Mouse (Mus musculus): ENCODE measurements at regions not wholly inside any gene's neighbourhood (a gene's known extent, or its start where the extent isn't known, plus 50 kb on each side); places are given as distances from the start of the nearest gene placed in this dataset.
A peak's percentile ranks its signal among the peaks of the same experiment; 100 is the strongest.

DNA sequence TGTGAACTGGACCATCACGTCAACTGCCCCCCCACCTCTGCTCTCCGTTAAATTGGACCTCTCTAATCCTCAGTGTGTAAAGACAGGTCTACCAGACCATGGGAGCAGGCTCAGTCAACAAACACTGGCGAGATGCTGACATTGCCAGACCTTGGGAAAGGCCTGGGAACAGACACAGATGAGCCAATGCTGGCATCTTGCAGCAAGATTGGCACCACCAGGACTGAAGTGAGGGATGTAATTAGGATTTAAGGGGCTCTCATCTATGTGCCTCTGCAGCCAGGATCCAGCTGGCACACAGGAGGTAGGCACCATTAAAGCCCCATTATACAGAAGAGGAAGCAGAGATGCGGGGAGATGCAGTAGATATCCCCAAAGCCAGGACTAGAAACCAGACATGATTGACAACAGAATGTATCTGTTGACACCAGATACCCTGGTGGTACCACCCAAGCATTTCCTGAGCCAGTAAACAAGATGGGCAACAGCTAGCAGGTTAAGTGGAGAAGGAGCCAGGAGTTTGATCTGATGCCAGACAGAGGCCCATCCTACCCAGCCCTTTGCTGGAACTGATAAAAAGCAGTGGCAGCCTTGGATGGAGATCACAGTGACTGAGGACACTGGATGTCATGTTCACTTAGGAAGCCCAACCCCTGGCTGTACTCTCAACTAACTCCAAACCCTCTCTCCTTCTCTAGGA, 59.7 kb upstream of the Cplx2 start:
- Histone ChIP-seq H3K9ac (replicated peaks; ENCODE audit: low read depth, low read length) (no peak overlapping the region), H3K4me3 (ENCODE audit: low read depth, low read length) (no peak overlapping the region), H3K27ac (ENCODE audit: low read length) (no peak overlapping the region), H3K4me2 (replicated peaks; ENCODE audit: low read depth, low read length) (no peak overlapping the region), H3K36me3 (ENCODE audit: control insufficient read depth, insufficient read depth, low read length) (no peaks in the 10 kb centered on the region), H3K27me3 (ENCODE audit: control insufficient read depth, insufficient read depth, low read length) (no peaks in the 10 kb centered on the region), H3K4me1 (ENCODE audit: control insufficient read depth, insufficient read depth, low read length) (peaks cover 11% of the 10 kb centered on the region; the same call in 1 of the 2 replicates), H3K9me3 (ENCODE audit: control insufficient read depth, low read depth, low read length) (no peaks in the 10 kb centered on the region)
- 82% methylated on average over 4 of the region's 4 CpGs for WGBS
- ATAC-seq (ENCODE audit: insufficient number of reproducible peaks, insufficient read depth, low FRiP score, low read depth) = no peak

DNA sequence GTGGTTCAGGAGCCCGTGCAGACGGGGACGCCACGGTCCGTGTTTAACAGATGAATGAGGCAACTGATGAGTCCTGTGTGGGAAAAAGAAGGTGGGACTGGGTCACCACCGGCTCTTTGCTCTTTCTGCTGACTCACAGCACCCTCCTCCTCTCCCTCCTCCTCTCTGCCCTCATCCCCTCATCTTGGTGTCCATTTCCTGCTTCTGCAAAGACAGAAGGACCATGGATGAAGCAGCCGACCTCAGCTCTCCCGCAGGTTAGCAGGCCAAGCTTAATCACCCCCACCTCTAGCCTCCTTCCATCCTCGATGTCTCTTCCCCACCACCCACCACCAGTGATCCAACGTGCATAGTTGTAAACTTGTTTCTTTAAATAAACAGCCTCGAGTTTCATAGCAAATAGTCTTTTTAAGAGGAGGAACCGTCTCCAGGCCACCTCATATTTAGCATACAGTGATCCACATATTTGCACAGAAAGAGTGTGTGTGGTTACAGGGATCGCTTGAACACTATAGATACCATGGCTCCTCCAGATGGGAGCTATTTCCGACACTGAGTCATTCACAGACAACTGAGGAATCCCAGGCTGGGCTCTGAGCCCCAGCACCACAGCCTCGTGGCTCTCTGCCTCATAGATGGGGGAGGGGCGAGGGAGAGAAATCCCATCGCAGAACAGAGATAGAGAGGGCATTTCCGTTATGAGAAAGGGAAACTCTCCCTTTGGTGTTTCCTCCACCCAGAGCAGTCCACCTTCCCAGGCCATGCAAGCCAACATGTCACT, 58.6 kb upstream of the Cplx2 start:
- H3K4me1 ChIP-seq (ENCODE audit: control insufficient read depth, insufficient read depth, low read length) = peaks cover 11% of the 10 kb centered on the region; the same call in 1 of the 2 replicates
- H3K4me2 ChIP-seq (replicated peaks; ENCODE audit: low read depth, low read length) = no peak overlapping the region
- peak overlapping the region; percentile 62; the same call in 1 of the 2 replicates for H3K27ac ChIP-seq (ENCODE audit: low read length)
- no peak overlapping the region for H3K9ac ChIP-seq (replicated peaks; ENCODE audit: low read depth, low read length)
- no peaks in the 10 kb centered on the region for H3K36me3 ChIP-seq (ENCODE audit: control insufficient read depth, insufficient read depth, low read length)
- 48% methylated on average over 18 of the region's 18 CpGs for WGBS
- no peaks in the 10 kb centered on the region for H3K27me3 ChIP-seq (ENCODE audit: control insufficient read depth, insufficient read depth, low read length)
- ATAC-seq (ENCODE audit: insufficient number of reproducible peaks, insufficient read depth, low FRiP score, low read depth) = peak; percentile 68; the same call in 1 of the 2 replicates
- no peaks in the 10 kb centered on the region for H3K9me3 ChIP-seq (ENCODE audit: control insufficient read depth, low read depth, low read length)
- H3K4me3 ChIP-seq (ENCODE audit: low read depth, low read length) = no peak overlapping the region

DNA sequence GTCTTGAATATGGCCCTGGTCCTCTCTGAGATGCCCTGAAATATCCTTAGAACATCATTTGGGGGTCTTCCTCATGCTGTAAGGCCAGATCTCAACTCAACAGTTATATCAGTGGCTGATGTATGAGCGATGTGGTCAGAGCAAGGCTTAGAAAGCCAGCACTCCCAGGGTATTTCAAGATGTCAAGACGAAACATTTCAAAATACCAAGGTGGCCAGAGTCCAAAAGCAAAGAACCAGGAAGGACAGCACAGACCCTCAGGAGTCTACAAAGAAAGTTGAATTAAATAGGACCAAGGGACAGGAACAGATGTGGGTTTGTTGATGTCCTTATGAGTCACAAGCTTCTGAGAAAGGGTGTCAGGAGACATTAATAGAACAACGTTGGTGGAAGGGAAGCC, 55.8 kb upstream of the Cplx2 start:
- ATAC-seq (ENCODE audit: insufficient number of reproducible peaks, insufficient read depth, low FRiP score, low read depth) = no peak
- no peak overlapping the region for H3K27ac ChIP-seq (ENCODE audit: low read length)
- 90% methylated on average over 3 of the region's 3 CpGs for WGBS
- H3K4me3 ChIP-seq (ENCODE audit: low read depth, low read length) = no peak overlapping the region
- no peaks in the 10 kb centered on the region for H3K36me3 ChIP-seq (ENCODE audit: control insufficient read depth, insufficient read depth, low read length)
- H3K27me3 ChIP-seq (ENCODE audit: control insufficient read depth, insufficient read depth, low read length) = no peaks in the 10 kb centered on the region
- H3K9ac ChIP-seq (replicated peaks; ENCODE audit: low read depth, low read length) = no peak overlapping the region
- H3K9me3 ChIP-seq (ENCODE audit: control insufficient read depth, low read depth, low read length) = no peaks in the 10 kb centered on the region
- no peak overlapping the region for H3K4me2 ChIP-seq (replicated peaks; ENCODE audit: low read depth, low read length)
- H3K4me1 ChIP-seq (ENCODE audit: control insufficient read depth, insufficient read depth, low read length) = peaks cover 8% of the 10 kb centered on the region; the same call in 1 of the 2 replicates

- Histone ChIP-seq H3K4me1 (ENCODE audit: control insufficient read depth, insufficient read depth, low read length) (peaks cover 8% of the 10 kb centered on the region; the same call in 1 of the 2 replicates), H3K4me3 (ENCODE audit: low read depth, low read length) (no peak overlapping the region), H3K27me3 (ENCODE audit: control insufficient read depth, insufficient read depth, low read length) (no peaks in the 10 kb centered on the region), H3K9ac (replicated peaks; ENCODE audit: low read depth, low read length) (no peak overlapping the region), H3K9me3 (ENCODE audit: control insufficient read depth, low read depth, low read length) (no peaks in the 10 kb centered on the region), H3K4me2 (replicated peaks; ENCODE audit: low read depth, low read length) (no peak overlapping the region), H3K27ac (ENCODE audit: low read length) (no peak overlapping the region), H3K36me3 (ENCODE audit: control insufficient read depth, insufficient read depth, low read length) (no peaks in the 10 kb centered on the region)
- ATAC-seq (ENCODE audit: insufficient number of reproducible peaks, insufficient read depth, low FRiP score, low read depth) = no peak
- WGBS = 87% methylated on average over 6 of the region's 6 CpGs
These were observed 54.2 kb upstream of the Cplx2 start for GRCm38 (mm10) chr13:54316907-54317306.

DNA sequence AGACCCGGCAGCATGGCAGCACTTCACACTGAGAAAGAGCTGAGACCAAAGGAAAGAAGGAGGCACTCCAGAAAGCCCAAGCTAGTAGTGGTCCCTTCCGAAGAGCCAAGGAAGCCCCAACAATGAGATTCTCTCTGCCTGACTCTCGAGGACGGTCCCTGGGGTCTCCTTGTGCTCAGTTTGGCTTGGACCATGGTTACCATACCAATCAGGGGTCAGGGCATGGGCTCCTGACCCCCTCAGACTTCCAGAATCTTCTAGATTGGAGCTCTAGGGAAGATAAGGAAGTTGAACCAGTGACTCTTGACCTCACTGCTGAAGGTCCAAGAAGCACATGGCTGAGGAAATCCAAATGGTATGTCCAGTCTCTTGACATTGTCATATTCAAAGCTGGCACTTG, 53.0 kb upstream of the Cplx2 start:
- Histone ChIP-seq H3K9me3 (ENCODE audit: control insufficient read depth, low read depth, low read length) (no peaks in the 10 kb centered on the region), H3K27me3 (ENCODE audit: control insufficient read depth, insufficient read depth, low read length) (no peaks in the 10 kb centered on the region), H3K36me3 (ENCODE audit: control insufficient read depth, insufficient read depth, low read length) (no peaks in the 10 kb centered on the region), H3K9ac (replicated peaks; ENCODE audit: low read depth, low read length) (no peak overlapping the region), H3K4me3 (ENCODE audit: low read depth, low read length) (no peak overlapping the region), H3K27ac (ENCODE audit: low read length) (no peak overlapping the region), H3K4me2 (replicated peaks; ENCODE audit: low read depth, low read length) (no peak overlapping the region), H3K4me1 (ENCODE audit: control insufficient read depth, insufficient read depth, low read length) (no peaks in the 10 kb centered on the region; the same call in 1 of the 2 replicates)
- WGBS = 83% methylated on average over 4 of the region's 4 CpGs
- ATAC-seq (ENCODE audit: insufficient number of reproducible peaks, insufficient read depth, low FRiP score, low read depth) = no peak

- no peak for ATAC-seq (ENCODE audit: insufficient number of reproducible peaks, insufficient read depth, low FRiP score, low read depth)
- Histone ChIP-seq H3K9me3 (ENCODE audit: control insufficient read depth, low read depth, low read length) (no peaks in the 10 kb centered on the region), H3K9ac (replicated peaks; ENCODE audit: low read depth, low read length) (no peak overlapping the region), H3K4me2 (replicated peaks; ENCODE audit: low read depth, low read length) (no peak overlapping the region), H3K36me3 (ENCODE audit: control insufficient read depth, insufficient read depth, low read length) (no peaks in the 10 kb centered on the region), H3K4me3 (ENCODE audit: low read depth, low read length) (no peak overlapping the region), H3K27me3 (ENCODE audit: control insufficient read depth, insufficient read depth, low read length) (no peaks in the 10 kb centered on the region), H3K27ac (ENCODE audit: low read length) (no peak overlapping the region), H3K4me1 (ENCODE audit: control insufficient read depth, insufficient read depth, low read length) (no peaks in the 10 kb centered on the region; the same call in 1 of the 2 replicates)
- 77% methylated on average over 5 of the region's 5 CpGs for WGBS
These were observed 52.5 kb upstream of the Cplx2 start for GRCm38 (mm10) chr13:54318601-54319000.

DNA sequence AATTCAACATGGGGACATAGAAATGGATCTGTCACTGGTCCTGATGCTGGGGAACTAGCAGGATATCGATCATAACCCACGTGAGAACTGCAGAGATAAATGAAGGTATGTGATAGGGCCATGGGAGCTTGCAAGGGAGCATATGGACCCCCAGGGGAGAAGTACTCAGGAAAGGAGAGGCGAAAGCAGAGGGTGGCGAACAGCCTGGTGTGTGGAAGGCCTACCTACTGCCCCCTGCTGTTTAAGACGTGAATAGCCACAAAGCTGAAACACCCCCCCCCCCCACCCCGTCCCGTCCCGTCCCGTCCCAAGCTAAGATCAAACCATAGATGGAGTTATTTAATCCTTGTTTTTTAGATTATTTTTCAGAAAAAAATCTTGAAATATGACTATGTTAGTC, 50.9 kb upstream of the Cplx2 start:
- no peak overlapping the region for H3K9ac ChIP-seq (replicated peaks; ENCODE audit: low read depth, low read length)
- H3K4me1 ChIP-seq (ENCODE audit: control insufficient read depth, insufficient read depth, low read length) = no peaks in the 10 kb centered on the region
- WGBS = 55% methylated on average over 9 of the region's 9 CpGs
- no peak for ATAC-seq (ENCODE audit: insufficient number of reproducible peaks, insufficient read depth, low FRiP score, low read depth)
- no peaks in the 10 kb centered on the region for H3K9me3 ChIP-seq (ENCODE audit: control insufficient read depth, low read depth, low read length)
- H3K27me3 ChIP-seq (ENCODE audit: control insufficient read depth, insufficient read depth, low read length) = no peaks in the 10 kb centered on the region
- no peak overlapping the region for H3K27ac ChIP-seq (ENCODE audit: low read length)
- no peaks in the 10 kb centered on the region for H3K36me3 ChIP-seq (ENCODE audit: control insufficient read depth, insufficient read depth, low read length)
- no peak overlapping the region for H3K4me2 ChIP-seq (replicated peaks; ENCODE audit: low read depth, low read length)
- no peak overlapping the region for H3K4me3 ChIP-seq (ENCODE audit: low read depth, low read length)

DNA sequence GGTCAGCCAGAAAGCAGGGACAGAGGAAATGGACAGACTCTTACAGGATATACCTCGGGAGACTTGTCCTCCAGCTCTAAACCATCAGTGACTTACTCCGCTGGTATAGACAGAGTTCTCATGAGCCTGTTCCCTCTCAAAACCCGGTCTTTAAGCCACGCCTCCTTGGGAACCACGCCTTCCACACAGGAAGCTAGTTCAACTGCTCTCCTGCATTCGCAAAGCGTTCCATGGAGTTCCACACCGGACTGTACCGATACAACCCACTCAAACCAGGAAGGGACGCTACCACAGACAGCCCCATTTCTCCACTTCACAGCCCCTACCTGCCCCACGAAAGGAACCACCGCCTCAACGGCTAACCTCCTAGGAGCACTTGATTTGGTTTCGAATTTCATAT, 50.1 kb upstream of the Cplx2 start:
- WGBS = 73% methylated on average over 14 of the region's 14 CpGs
- no peak for ATAC-seq (ENCODE audit: insufficient number of reproducible peaks, insufficient read depth, low FRiP score, low read depth)
- Histone ChIP-seq H3K9me3 (ENCODE audit: control insufficient read depth, low read depth, low read length) (no peaks in the 10 kb centered on the region), H3K27ac (ENCODE audit: low read length) (no peak overlapping the region), H3K9ac (replicated peaks; ENCODE audit: low read depth, low read length) (no peak overlapping the region), H3K4me1 (ENCODE audit: control insufficient read depth, insufficient read depth, low read length) (peaks cover 3% of the 10 kb centered on the region; the same call in 1 of the 2 replicates), H3K36me3 (ENCODE audit: control insufficient read depth, insufficient read depth, low read length) (no peaks in the 10 kb centered on the region), H3K4me2 (replicated peaks; ENCODE audit: low read depth, low read length) (no peak overlapping the region), H3K27me3 (ENCODE audit: control insufficient read depth, insufficient read depth, low read length) (no peaks in the 10 kb centered on the region), H3K4me3 (ENCODE audit: low read depth, low read length) (no peak overlapping the region)
